Mouse (Mus musculus) olfactory bulb, adult 2 months (tissue): Measurements from ENCODE around the gene Dock6.

Experiments used
- CTCF ChIP-seq: fragments of 200-500 bp; IDR thresholded peaks from 2 replicates; pipeline ENCODE4 v1.5.1; 2012; ENCODE audit warnings: low read depth, mild to moderate bottlenecking, low read length, moderate library complexity; ENCODE audit not compliant: insufficient read depth
- POLR2A ChIP-seq: fragments of 200-500 bp; IDR thresholded peaks from 2 replicates; pipeline ENCODE4 v1.6.1; 2012; ENCODE audit warnings: mild to moderate bottlenecking, low read depth, low read length, moderate library complexity; ENCODE audit not compliant: insufficient read depth

DNA sequence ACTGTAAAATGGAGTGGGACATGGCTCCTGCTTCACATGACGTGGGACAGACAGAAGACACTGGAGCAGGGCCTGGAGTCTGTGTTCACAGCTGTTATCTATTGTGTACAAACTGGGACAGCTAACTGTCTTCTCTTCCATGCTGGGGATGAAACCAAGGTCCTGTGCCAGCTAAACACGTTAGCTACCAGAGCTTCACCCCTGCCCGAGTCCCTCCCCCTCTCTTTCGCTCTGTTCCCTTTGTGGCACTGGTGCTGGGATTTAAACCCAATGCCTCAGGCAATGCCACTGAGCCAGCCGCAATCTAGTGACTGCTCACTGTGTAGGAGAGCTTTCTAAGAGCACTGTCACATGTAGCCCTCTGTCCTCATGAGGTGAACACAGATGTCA, 22.0 kb downstream of the Dock6 start:
- TF ChIP-seq CTCF (no peak), POLR2A (no peak)
